31 mouse cellular contexts compared by ENCODE assay signal in genomic region chr7:131575246-131575645, GRCm38 (mm10). TPM values are rescaled to one million over a fixed set of nuclear protein-coding genes. Genes with fewer than 3 reads are reported as not detected.
"Had no signal": no experiment of that assay in that cellular context is flagged by ENCODE, and none has a peak within 500 bp of the region (broad histone marks: within the 10 kb centered on the region; RNA-seq: fewer than 3 reads in every experiment).

No protein-coding gene starts in this region.

- H3K4me1 ChIP-seq: limb, embryonic 10.5 days; limb, embryonic 13.5 days; liver, embryonic 12.5 days; liver, embryonic 15.5 days; lung, embryonic 15.5 days; megakaryocyte, embryonic 14.5 days; midbrain, embryonic 10.5 days; midbrain, embryonic 13.5 days; neural tube, embryonic 12.5 days; neural tube, embryonic 15.5 days had no signal

- H3K9me3 ChIP-seq: limb, embryonic 10.5 days; limb, embryonic 13.5 days; liver, embryonic 12.5 days; liver, embryonic 15.5 days; lung, embryonic 15.5 days; megakaryocyte, embryonic 14.5 days; midbrain, embryonic 10.5 days; midbrain, embryonic 13.5 days; neural tube, embryonic 12.5 days; neural tube, embryonic 15.5 days had no signal

- DNase-seq: kidney, adult 18-20 months; kidney, adult 9 months; kidney, postnatal 14 days; kidney, postnatal 4 days; layer of hippocampus, adult 9-11 months; layer of hippocampus, postnatal 36 days; liver; lung, adult 18-20 months; lung, postnatal 10 days; lung, postnatal 36 days; right cerebral cortex, adult 18-20 months; right cerebral cortex, postnatal 14 days; right cerebral cortex, postnatal 4 days; thymus, postnatal 36 days had no signal

- H3K27ac ChIP-seq: limb, embryonic 10.5 days; limb, embryonic 13.5 days; liver, embryonic 12.5 days; liver, embryonic 15.5 days; lung, embryonic 15.5 days; midbrain, embryonic 10.5 days; midbrain, embryonic 13.5 days; neural tube, embryonic 12.5 days; neural tube, embryonic 15.5 days; stomach, postnatal 0 days had no signal

- H3K4me2 ChIP-seq: limb, embryonic 13.5 days; liver, embryonic 12.5 days; liver, embryonic 15.5 days; lung, embryonic 15.5 days; midbrain, embryonic 13.5 days; neural tube, embryonic 12.5 days; neural tube, embryonic 15.5 days had no signal

- ATAC-seq: liver, embryonic 12.5 days; midbrain, embryonic 13.5 days had no signal

- H3K27me3 ChIP-seq: limb, embryonic 13.5 days; liver, embryonic 12.5 days; liver, embryonic 15.5 days; lung, embryonic 15.5 days; megakaryocyte, embryonic 14.5 days; midbrain, embryonic 13.5 days; neural tube, embryonic 12.5 days had no signal

- H3K4me3 ChIP-seq: limb, embryonic 10.5 days; limb, embryonic 13.5 days; liver, embryonic 12.5 days; liver, embryonic 15.5 days; lung, embryonic 15.5 days; megakaryocyte, embryonic 14.5 days; midbrain, embryonic 10.5 days; midbrain, embryonic 13.5 days; neural tube, embryonic 12.5 days; neural tube, embryonic 15.5 days had no signal

- H3K9ac ChIP-seq: limb, embryonic 13.5 days; liver, embryonic 12.5 days; liver, embryonic 15.5 days; lung, embryonic 15.5 days; midbrain, embryonic 13.5 days; neural tube, embryonic 12.5 days; neural tube, embryonic 15.5 days had no signal

RNA-seq across cellular contexts. Expression of gene Hmx2, which starts 26.7 kb away (rescaled TPM):
- total RNA-seq: layer of hippocampus, adult 18-20 months; layer of hippocampus, postnatal 36 days; left cerebral cortex, adult 8-10 months; left cerebral cortex, postnatal 14 days had no signal
- polyA plus RNA-seq: limb, embryonic 10.5 days; limb, embryonic 13.5 days; liver, embryonic 12.5 days; liver, embryonic 15.5 days; lung, embryonic 15.5 days; thymus, postnatal 0 days; urinary bladder, adult 2 months had no signal

RNA-seq across cellular contexts. Expression of gene Hmx3, which starts 32.6 kb away (rescaled TPM):
- total RNA-seq: layer of hippocampus, adult 18-20 months; layer of hippocampus, postnatal 36 days; left cerebral cortex, adult 8-10 months; left cerebral cortex, postnatal 14 days had no signal
- polyA plus RNA-seq: kidney, embryonic 16.5 days; limb, embryonic 10.5 days; limb, embryonic 13.5 days; liver, embryonic 12.5 days; liver, embryonic 15.5 days; lung, embryonic 15.5 days; midbrain, embryonic 10.5 days; thymus, postnatal 0 days; urinary bladder, adult 2 months had no signal
